In genomic region chr15:83305192-83305921, GRCm38 (mm10) we compare ENCODE assay signal across 8 mouse cellular contexts. TPM values are rescaled to one million over a fixed set of nuclear protein-coding genes. Genes with fewer than 3 reads are reported as not detected.
DNase-seq lines count a peak whose midpoint lies in the region; ATAC-seq and TF ChIP-seq lines count a peak whose summit lies in the region.

No protein-coding gene starts in this region.

- H3K4me1 ChIP-seq in heart, embryonic 12.5 days (replicated peaks): peaks cover 13% of the 10 kb centered on the region; the same call in 1 of the 2 replicates
- peaks cover 27% of the 10 kb centered on the region for H3K4me1 ChIP-seq in kidney, embryonic 15.5 days
- peaks cover 12% of the 10 kb centered on the region for H3K4me1 ChIP-seq in olfactory bulb, adult 2 months (ENCODE audit: control insufficient read depth, insufficient read depth, low read length)

- H3K27me3 ChIP-seq in heart, embryonic 12.5 days (replicated peaks): no peaks in the 10 kb centered on the region
- H3K27me3 ChIP-seq in kidney, embryonic 15.5 days: no peaks in the 10 kb centered on the region

- H3K4me3 ChIP-seq in heart, embryonic 12.5 days: no peak overlapping the region
- H3K4me3 ChIP-seq in kidney, embryonic 15.5 days (replicated peaks): no peak overlapping the region
- H3K4me3 ChIP-seq in olfactory bulb, adult 2 months (ENCODE audit: insufficient read depth, low read depth, low read length): no peak overlapping the region

- no peak overlapping the region for H3K9ac ChIP-seq in heart, embryonic 12.5 days
- H3K9ac ChIP-seq in kidney, embryonic 15.5 days: no peak overlapping the region

- TF ChIP-seq POLR2A in olfactory bulb, adult 2 months (IDR thresholded peaks at IDR 0.05; ENCODE audit: insufficient read depth, low read depth, low read length): no peak

- no peaks in the 10 kb centered on the region for H3K9me3 ChIP-seq in heart, embryonic 12.5 days (replicated peaks)
- no peaks in the 10 kb centered on the region for H3K9me3 ChIP-seq in kidney, embryonic 15.5 days (replicated peaks)

- 78% methylated on average over 12 of the region's 12 CpGs for WGBS in heart, embryonic 12.5 days
- WGBS in kidney, embryonic 15.5 days: 57% methylated on average over 12 of the region's 12 CpGs
- 55% methylated on average over 12 of the region's 12 CpGs for WGBS in olfactory bulb, adult 2 months

- no peak for ATAC-seq in heart, embryonic 12.5 days (ENCODE audit: insufficient number of reproducible peaks, low FRiP score)
- 0 out of 2 replicates have a peak, but pooled peaks have one; percentile 26 for ATAC-seq in kidney, embryonic 15.5 days (replicated peaks; ENCODE audit: low FRiP score)

- H3K27ac ChIP-seq in heart, embryonic 12.5 days (ENCODE audit: poor library complexity, severe bottlenecking): no peak overlapping the region
- H3K27ac ChIP-seq in kidney, embryonic 15.5 days: peak overlapping the region; percentile 67
- H3K27ac ChIP-seq in olfactory bulb, adult 2 months (ENCODE audit: insufficient read depth, low read depth, low read length): peak overlapping the region; percentile 25; the same call in 1 of the 2 replicates

- H3K4me2 ChIP-seq in heart, embryonic 12.5 days: no peak overlapping the region
- H3K4me2 ChIP-seq in kidney, embryonic 15.5 days: no peak overlapping the region

- peak; percentile 54 to 78 for DNase-seq in heart, adult 18-20 months
- peak; percentile 91 to 94 for DNase-seq in adrenal gland, postnatal 36 days
- peak; percentile 48 for DNase-seq in heart, adult 8-10 months (ENCODE audit: low spot score)
- no peak for DNase-seq in right cerebral cortex, postnatal 25 days
- DNase-seq in T-cell, adult 2 months (ENCODE audit: low spot score): no peak

- peaks cover 65% of the 10 kb centered on the region for H3K36me3 ChIP-seq in heart, embryonic 12.5 days
- H3K36me3 ChIP-seq in kidney, embryonic 15.5 days: peaks cover 53% of the 10 kb centered on the region

- TF ChIP-seq CTCF in olfactory bulb, adult 2 months (IDR thresholded peaks at IDR 0.05; ENCODE audit: insufficient read depth, low read depth, low read length): no peak

RNA-seq across cellular contexts. Expression of gene Arfgap3, which starts 44.7 kb away (rescaled TPM):
- 10 to 100 TPM in 1 of 2 experiments, 1 to 10 TPM in 1; 10.0 to 12.1 TPM for total RNA-seq in heart, adult 18-20 months (2021)
- 29.4 and 31.6 TPM in 2 replicates for polyA plus RNA-seq in heart, embryonic 12.5 days (2016; fragmentation: Nextera tagmentation; extraction: Ambion mirVana)
- 10 to 100 TPM; 31.2 to 38.4 TPM for total RNA-seq in adrenal gland, postnatal 36 days (2021)
- 10 to 100 TPM; 10.2 to 11.8 (median 11.1) TPM for total RNA-seq in heart, adult 8-10 months (2022)
- 35.7 and 36.3 TPM in 2 replicates for polyA plus RNA-seq in kidney, embryonic 15.5 days (2015; fragmentation: Nextera tagmentation; extraction: Ambion mirVana)
- polyA plus RNA-seq in olfactory bulb, adult 2 months (2012; ENCODE audit: insufficient read depth, insufficient read length, low replicate concordance, missing spikeins): not detected in 2 replicates

RNA-seq across cellular contexts. Expression of gene A4galt, which starts 53.8 kb away (rescaled TPM):
- 1 to 10 TPM; 7.0 to 7.2 TPM for total RNA-seq in heart, adult 18-20 months (2021)
- 0.18 TPM in 2 replicates for polyA plus RNA-seq in heart, embryonic 12.5 days (2016; fragmentation: Nextera tagmentation; extraction: Ambion mirVana)
- 10 to 100 TPM in 1 of 2 experiments, 1 to 10 TPM in 1; 6.6 to 10.9 TPM for total RNA-seq in adrenal gland, postnatal 36 days (2021)
- 1 to 10 TPM; 4.2 to 8.7 (median 5.8) TPM for total RNA-seq in heart, adult 8-10 months (2022)
- polyA plus RNA-seq in kidney, embryonic 15.5 days (2015; fragmentation: Nextera tagmentation; extraction: Ambion mirVana): 19.1 and 20.8 TPM in 2 replicates
- not detected in 2 replicates for polyA plus RNA-seq in olfactory bulb, adult 2 months (2012; ENCODE audit: insufficient read depth, insufficient read length, low replicate concordance, missing spikeins)

Comparison
In these comparisons a context has a peak if more than half of its experiments do, and no peak if none do; other contexts are left out.
1. DNase-seq: peak in heart, adult 18-20 months (2 of 2), adrenal gland, postnatal 36 days (2 of 2) and heart, adult 8-10 months (single experiment); none in right cerebral cortex, postnatal 25 days (single experiment) and T-cell, adult 2 months (single experiment).